Mouse (Mus musculus): ENCODE results near the gene Tnk2. TPM values are rescaled to one million over a fixed set of nuclear protein-coding genes. Genes with fewer than 3 reads are reported as not detected.

The Tnk2 gene
- total and polyA plus RNA-seq, 3 experiments, result 14.7 to 62.2 (median 31.9) TPM

GRCm38 (mm10) chr16:32636331-32636730 is 7.3 kb upstream of the Tnk2 start:
- Histone ChIP-seq H3K27me3 (replicated peaks) (no peaks in the 10 kb centered on the region), H3K9ac (ENCODE audit: insufficient read depth, low read depth) (no peak overlapping the region), H3K36me3 (replicated peaks in 1 of 2; ENCODE audit: control insufficient read depth in 1 of 2, insufficient read depth in 1 of 2, low read length in 1 of 2) (peaks cover 6 to 22% of the 10 kb centered on the region in 2 experiments), H3K79me2 (replicated peaks; ENCODE audit: control insufficient read depth, extremely low read depth, insufficient read depth, poor library complexity, severe bottlenecking) (no peaks in the 10 kb centered on the region), H3K4me1 (ENCODE audit: control insufficient read depth in 1 of 2, insufficient read depth in 2 of 2) (peaks cover 4 to 29% of the 10 kb centered on the region in 2 experiments; a peak in 3 of 4 replicates), H3K4me2 (ENCODE audit: insufficient read depth, low read depth, poor library complexity, severe bottlenecking) (no peak overlapping the region), H3K27ac (ENCODE audit: insufficient read depth, low read depth) (no peak overlapping the region), H3K9me3 (replicated peaks; ENCODE audit: low read length) (no peaks in the 10 kb centered on the region), H3K4me3 (replicated peaks in 1 of 3; ENCODE audit: low read depth in 2 of 3, low read length in 2 of 3, poor library complexity in 1 of 3) (no peak overlapping the region)
- dilution Hi-C loops (cut with MboI; ENCODE audit: extremely low pct_ligation_motif_present, extremely low pct_unique_long_range_greater_than_20kb, low sequenced_read_pairs) (no loop called here), in situ Hi-C loops (cut with MboI; ENCODE audit: low pct_ligation_motif_present, low pct_unique_long_range_greater_than_20kb, low sequenced_read_pairs) (no loop called here)
- TF ChIP-seq JUN (IDR thresholded peaks at IDR 0.05; ENCODE audit: insufficient read depth, low read depth, low read length) (no peak), HCFC1 (IDR thresholded peaks at IDR 0.05; ENCODE audit: low read depth, low read length) (no peak), BHLHE40 (IDR thresholded peaks at IDR 0.05; ENCODE audit: low read depth, low read length) (no peak), TBP (conservative IDR thresholded peaks at IDR 0.05; ENCODE audit: low read depth, low read length) (no peak), USF1 (IDR thresholded peaks at IDR 0.05; ENCODE audit: low read depth, low read length) (no peak), JUND (conservative IDR thresholded peaks at IDR 0.05; ENCODE audit: low read depth, low read length) (no peak), MAZ (IDR thresholded peaks at IDR 0.05; ENCODE audit: low read depth, low read length) (no peak)
- DNase-seq (ENCODE audit: extremely low read depth), result no peak

GRCm38 (mm10) chr16:32636871-32637521 is 6.7 kb upstream of the Tnk2 start:
- DNase-seq (ENCODE audit: extremely low read depth), result no peak
- Histone ChIP-seq H3K27me3 (replicated peaks) (no peaks in the 10 kb centered on the region), H3K79me2 (replicated peaks; ENCODE audit: control insufficient read depth, extremely low read depth, insufficient read depth, poor library complexity, severe bottlenecking) (no peaks in the 10 kb centered on the region), H3K27ac (ENCODE audit: insufficient read depth, low read depth) (no peak overlapping the region), H3K36me3 (replicated peaks in 1 of 2; ENCODE audit: control insufficient read depth in 1 of 2, insufficient read depth in 1 of 2, low read length in 1 of 2) (peaks cover 3 to 17% of the 10 kb centered on the region in 2 experiments), H3K4me3 (replicated peaks in 1 of 3; ENCODE audit: low read depth in 2 of 3, low read length in 2 of 3, poor library complexity in 1 of 3) (no peak overlapping the region), H3K9me3 (replicated peaks; ENCODE audit: low read length) (no peaks in the 10 kb centered on the region), H3K9ac (ENCODE audit: insufficient read depth, low read depth) (no peak overlapping the region), H3K4me1 (ENCODE audit: control insufficient read depth in 1 of 2, insufficient read depth in 2 of 2) (peaks cover 3 to 22% of the 10 kb centered on the region in 2 experiments; a peak in 3 of 4 replicates), H3K4me2 (ENCODE audit: insufficient read depth, low read depth, poor library complexity, severe bottlenecking) (no peak overlapping the region)
- dilution Hi-C loops (cut with MboI; ENCODE audit: extremely low pct_ligation_motif_present, extremely low pct_unique_long_range_greater_than_20kb, low sequenced_read_pairs) (no loop called here), in situ Hi-C loops (cut with MboI; ENCODE audit: low pct_ligation_motif_present, low pct_unique_long_range_greater_than_20kb, low sequenced_read_pairs) (no loop called here)
- TF ChIP-seq ZNF384 (IDR thresholded peaks at IDR 0.05; ENCODE audit: low read depth, low read length) (no peak), HCFC1 (IDR thresholded peaks at IDR 0.05; ENCODE audit: low read depth, low read length) (no peak), ZKSCAN1 (IDR thresholded peaks at IDR 0.05; ENCODE audit: borderline replicate concordance, low read depth, low read length) (no peak), ELF1 (IDR thresholded peaks at IDR 0.05; ENCODE audit: low read depth, low read length) (no peak), CTCF (conservative IDR thresholded peaks at IDR 0.05 in 1 of 2, IDR thresholded peaks at IDR 0.05 in 1 of 2; ENCODE audit: low read depth in 2 of 2, low read length in 2 of 2) (no peak), ETS1 (conservative IDR thresholded peaks at IDR 0.05; ENCODE audit: low read depth, low read length) (no peak), JUN (IDR thresholded peaks at IDR 0.05; ENCODE audit: insufficient read depth, low read depth, low read length) (no peak), RCOR1 (conservative IDR thresholded peaks at IDR 0.05; ENCODE audit: low read depth, low read length) (no peak), MAX (IDR thresholded peaks at IDR 0.05; ENCODE audit: low read length) (no peak), MYC (IDR thresholded peaks at IDR 0.05; ENCODE audit: low read depth, low read length) (no peak), ZC3H11A (IDR thresholded peaks at IDR 0.05; ENCODE audit: low read depth, low read length) (no peak), CHD2 (IDR thresholded peaks at IDR 0.05; ENCODE audit: low read length) (no peak), POLR2A (IDR thresholded peaks at IDR 0.05; ENCODE audit: low read depth, low read length) (no peak), MXI1 (IDR thresholded peaks at IDR 0.05; ENCODE audit: low read depth, low read length) (no peak), IRF4 (IDR thresholded peaks at IDR 0.05; ENCODE audit: low read depth, low read length) (no peak), MAZ (IDR thresholded peaks at IDR 0.05; ENCODE audit: low read depth, low read length) (no peak), CHD1 (IDR thresholded peaks at IDR 0.05; ENCODE audit: low read depth, low read length) (no peak), TBP (conservative IDR thresholded peaks at IDR 0.05; ENCODE audit: low read depth, low read length) (no peak), ZMIZ1 (IDR thresholded peaks at IDR 0.05; ENCODE audit: low read depth, low read length) (no peak), UBTF (IDR thresholded peaks at IDR 0.05; ENCODE audit: low read depth, low read length) (no peak)
